Mouse (Mus musculus) embryonic facial prominence, embryonic 10.5 days (tissue): ENCODE measurements around the gene Mllt3. TPM values are rescaled to one million over a fixed set of nuclear protein-coding genes. Genes with fewer than 3 reads are reported as not detected.
"Not testable (repeated sequence)": the region's sequence is repeated elsewhere in the genome, so short reads cannot be mapped to it uniquely, and the experiment has no call there.

Source experiments
- DNase-seq: peaks from one replicate; pipeline ENCODE4 v3.0.0-alpha.2; 2017; ENCODE audit warnings: low spot score
- H3K27ac ChIP-seq: fragments of 300-500 bp; sonication (generic); replicated peaks from 2 replicates; pipeline ENCODE4 v1.5.1; 2016; ENCODE audit warnings: mild to moderate bottlenecking
- H3K27me3 ChIP-seq: fragments of 300-500 bp; sonication (generic); replicated peaks from 2 replicates; pipeline ENCODE4 v1.6.1; 2016; ENCODE audit warnings: low read depth, mild to moderate bottlenecking; ENCODE audit not compliant: poor library complexity, severe bottlenecking
- H3K36me3 ChIP-seq: fragments of 300-500 bp; sonication (generic); replicated peaks from 2 replicates; pipeline ENCODE4 v1.6.1; 2016; ENCODE audit warnings: mild to moderate bottlenecking, moderate library complexity
- H3K4me1 ChIP-seq: fragments of 300-500 bp; sonication (generic); 2 replicates; pipeline ENCODE4 v1.6.1; 2016
- H3K4me3 ChIP-seq: fragments of 300-500 bp; sonication (generic); 2 replicates; pipeline ENCODE4 v1.5.1; 2016; ENCODE audit warnings: mild to moderate bottlenecking, moderate library complexity
- H3K9me3 ChIP-seq: fragments of 300-500 bp; sonication (generic); 2 replicates; pipeline ENCODE4 v1.6.1; 2016; ENCODE audit warnings: mild to moderate bottlenecking
- WGBS: fragments of 180-500 bp; shearing (Covaris S2); methylation state at CpG from one replicate; pipeline ENCODE4 v1.1.7; 2016; 5-methylcytosine and 5-hydroxymethylcytosine counted together
- polyA plus RNA-seq: library from polyadenylated mRNA; unstranded; fragments of >200 nt; fragmentation: Nextera tagmentation; extraction: Ambion mirVana; gene quantifications from 2 replicates; pipeline ENCODE4 v1.2.1, GENCODE M21; 2016

Gene Mllt3
- polyA plus RNA-seq, 1 experiment from 2014 or later, result 55.4 TPM

- Histone ChIP-seq H3K27ac (no peak overlapping the region), H3K36me3 (peaks cover 21% of the 10 kb centered on the region), H3K27me3 (no peaks in the 10 kb centered on the region), H3K4me3 (no peak overlapping the region), H3K9me3 (no peaks in the 10 kb centered on the region), H3K4me1 (peaks cover 3% of the 10 kb centered on the region)
- 85% methylated on average over 9 of the region's 9 CpGs for WGBS
- no peak for DNase-seq
These were observed 29.8 kb downstream of the Mllt3 start for GRCm38 (mm10) chr4:88003159-88003948.

GRCm38 (mm10) chr4:87991710-87992109, 41.5 kb downstream of the Mllt3 start:
- Histone ChIP-seq H3K27ac (no peak overlapping the region), H3K4me1 (peaks cover 5% of the 10 kb centered on the region; the same call in 1 of the 2 replicates), H3K36me3 (peaks cover 18% of the 10 kb centered on the region), H3K9me3 (no peaks in the 10 kb centered on the region), H3K4me3 (no peak overlapping the region), H3K27me3 (no peaks in the 10 kb centered on the region)
- DNase-seq, result no peak
- whole genome bisulfite sequencing, result 91% methylated on average over 5 of the region's 5 CpGs

- H3K27me3 ChIP-seq, result no peaks in the 10 kb centered on the region
- peaks cover 5% of the 10 kb centered on the region; the same call in 1 of the 2 replicates for H3K4me1 ChIP-seq
- H3K4me3 ChIP-seq, result no peak overlapping the region
- H3K27ac ChIP-seq, result no peak overlapping the region
- WGBS, result 72% methylated on average over 5 of the region's 5 CpGs
- peaks cover 13% of the 10 kb centered on the region for H3K36me3 ChIP-seq
- no peaks in the 10 kb centered on the region for H3K9me3 ChIP-seq
- no peak for DNase-seq
These were observed 42.2 kb downstream of the Mllt3 start for GRCm38 (mm10) chr4:87990940-87991339.

- Histone ChIP-seq H3K27ac (no peak overlapping the region), H3K27me3 (no peaks in the 10 kb centered on the region), H3K36me3 (no peaks in the 10 kb centered on the region), H3K4me1 (peaks cover 40% of the 10 kb centered on the region), H3K4me3 (no peak overlapping the region), H3K9me3 (no peaks in the 10 kb centered on the region)
- 53% methylated on average over 4 of the region's 4 CpGs for WGBS
- no peak for DNase-seq
These were observed 47.9 kb downstream of the Mllt3 start for GRCm38 (mm10) chr4:87985281-87985680.

- H3K27ac ChIP-seq, result peak overlapping the region; percentile 7; the same call in 1 of the 2 replicates
- no peaks in the 10 kb centered on the region for H3K27me3 ChIP-seq
- WGBS, result 16% methylated on average over 3 of the region's 3 CpGs
These were observed 48.6 kb downstream of the Mllt3 start for GRCm38 (mm10) chr4:87984589-87984988.

GRCm38 (mm10) chr4:87984091-87984490, 49.1 kb downstream of the Mllt3 start:
- Histone ChIP-seq H3K9me3 (no peaks in the 10 kb centered on the region), H3K4me1 (peaks cover 40% of the 10 kb centered on the region), H3K4me3 (no peak overlapping the region), H3K27ac (no peak overlapping the region), H3K36me3 (no peaks in the 10 kb centered on the region), H3K27me3 (no peaks in the 10 kb centered on the region)
- WGBS, result 66% methylated on average over 5 of the region's 5 CpGs
- DNase-seq, result no peak

More at GRCm38 (mm10) chr4:87984589-87984988, 48.6 kb downstream of the Mllt3 start:
- DNase-seq, result no peak
- H3K4me1 ChIP-seq, result peaks cover 40% of the 10 kb centered on the region
- H3K36me3 ChIP-seq, result no peaks in the 10 kb centered on the region
- no peaks in the 10 kb centered on the region for H3K9me3 ChIP-seq
- H3K4me3 ChIP-seq, result no peak overlapping the region

- WGBS, result 56% methylated on average over 5 of the region's 5 CpGs
- peaks cover 44% of the 10 kb centered on the region for H3K4me1 ChIP-seq
- DNase-seq, result no peak
These were observed 50.6 kb downstream of the Mllt3 start for GRCm38 (mm10) chr4:87982578-87982977.

GRCm38 (mm10) chr4:87977820-87978448, 55.2 kb downstream of the Mllt3 start:
- no peaks in the 10 kb centered on the region for H3K27me3 ChIP-seq
- peaks cover 12% of the 10 kb centered on the region for H3K4me1 ChIP-seq
- DNase-seq, result no peak
- H3K27ac ChIP-seq, result no peak overlapping the region
- no peak overlapping the region for H3K4me3 ChIP-seq
- no peaks in the 10 kb centered on the region for H3K9me3 ChIP-seq
- peaks cover 9% of the 10 kb centered on the region; the same call in 1 of the 2 replicates for H3K36me3 ChIP-seq
- WGBS, result 79% methylated on average over 11 of the region's 11 CpGs

More at GRCm38 (mm10) chr4:87982578-87982977, 50.6 kb downstream of the Mllt3 start:
- H3K9me3 ChIP-seq, result no peaks in the 10 kb centered on the region
- H3K36me3 ChIP-seq, result no peaks in the 10 kb centered on the region
- no peaks in the 10 kb centered on the region for H3K27me3 ChIP-seq
- H3K4me3 ChIP-seq, result no peak overlapping the region
- H3K27ac ChIP-seq, result no peak overlapping the region

- Histone ChIP-seq H3K27ac (no peak overlapping the region), H3K4me3 (no peak overlapping the region), H3K9me3 (no peaks in the 10 kb centered on the region), H3K4me1 (peaks cover 3% of the 10 kb centered on the region), H3K36me3 (no peaks in the 10 kb centered on the region), H3K27me3 (no peaks in the 10 kb centered on the region)
- 92% methylated on average over 7 of the region's 7 CpGs for WGBS
- DNase-seq, result no peak
These were observed 67.3 kb downstream of the Mllt3 start for GRCm38 (mm10) chr4:87965836-87966235.

- not testable (repeated sequence) for DNase-seq, H3K27ac ChIP-seq, H3K27me3 ChIP-seq, H3K9me3 ChIP-seq, H3K4me1 ChIP-seq, H3K4me3 ChIP-seq, H3K36me3 ChIP-seq
- WGBS, result 98% methylated on average over 2 of the region's 2 CpGs
These were observed 68.3 kb downstream of the Mllt3 start for GRCm38 (mm10) chr4:87964890-87965289.

- no peak overlapping the region for H3K27ac ChIP-seq
- H3K9me3 ChIP-seq, result no peaks in the 10 kb centered on the region
- no peak overlapping the region for H3K4me3 ChIP-seq
- H3K27me3 ChIP-seq, result no peaks in the 10 kb centered on the region
- WGBS, result 89% methylated on average over 3 of the region's 3 CpGs
- no peak for DNase-seq
- H3K4me1 ChIP-seq, result no peaks in the 10 kb centered on the region
- no peaks in the 10 kb centered on the region for H3K36me3 ChIP-seq
These were observed 69.4 kb downstream of the Mllt3 start for GRCm38 (mm10) chr4:87963773-87964076.

- Histone ChIP-seq H3K4me1 (no peaks in the 10 kb centered on the region), H3K9me3 (no peaks in the 10 kb centered on the region), H3K36me3 (no peaks in the 10 kb centered on the region), H3K4me3 (no peak overlapping the region), H3K27ac (no peak overlapping the region), H3K27me3 (no peaks in the 10 kb centered on the region)
- DNase-seq, result no peak
- 93% methylated on average over 13 of the region's 13 CpGs for WGBS
These were observed 70.0 kb downstream of the Mllt3 start for GRCm38 (mm10) chr4:87963055-87963772.
